Mouse (Mus musculus) midbrain, embryonic 15.5 days (tissue): Measurements from ENCODE around the gene Slc16a10. TPM values are rescaled to one million over a fixed set of nuclear protein-coding genes. Genes with fewer than 3 reads are reported as not detected.
A peak's percentile ranks its signal among the peaks of the same experiment; 100 is the strongest.

Experiments
- ATAC-seq: fragments of 200-750 bp; cut with Nextera tagmentation; replicated peaks from 2 replicates; pipeline ENCODE4 v1.8.0; 2017; ENCODE audit warnings: moderate TSS enrichment
- H3K27ac ChIP-seq: fragments of 300-500 bp; sonication (generic); 2 replicates; pipeline ENCODE4 v1.5.1; 2015; ENCODE audit warnings: mild to moderate bottlenecking, inconsistent platforms
- H3K27me3 ChIP-seq: fragments of 300-500 bp; sonication (generic); replicated peaks from 2 replicates; pipeline ENCODE4 v1.6.1; 2015; ENCODE audit warnings: inconsistent platforms
- H3K36me3 ChIP-seq: fragments of 300-500 bp; sonication (generic); replicated peaks from 2 replicates; pipeline ENCODE4 v1.6.1; 2015; ENCODE audit warnings: inconsistent platforms
- H3K4me1 ChIP-seq: fragments of 300-500 bp; sonication (generic); 2 replicates; pipeline ENCODE4 v1.6.1; 2015; ENCODE audit warnings: inconsistent platforms
- H3K4me2 ChIP-seq: fragments of 300-500 bp; sonication (generic); 2 replicates; pipeline ENCODE4 v1.6.1; 2015; ENCODE audit warnings: inconsistent platforms, mild to moderate bottlenecking, moderate library complexity
- H3K4me3 ChIP-seq: fragments of 300-500 bp; sonication (generic); 2 replicates; pipeline ENCODE4 v1.5.1; 2015; ENCODE audit warnings: mild to moderate bottlenecking, inconsistent platforms
- H3K9ac ChIP-seq: fragments of 300-500 bp; sonication (generic); 2 replicates; pipeline ENCODE4 v1.6.1; 2015; ENCODE audit warnings: mild to moderate bottlenecking, inconsistent platforms
- H3K9me3 ChIP-seq: fragments of 300-500 bp; sonication (generic); 2 replicates; pipeline ENCODE4 v1.6.1; 2016; ENCODE audit warnings: inconsistent platforms
- WGBS: fragments of 180-500 bp; shearing (Covaris S2); methylation state at CpG from one replicate; pipeline ENCODE4 v1.1.7; 2015; ENCODE audit warnings: mixed read lengths; 5-methylcytosine and 5-hydroxymethylcytosine counted together
- polyA plus RNA-seq: library from polyadenylated mRNA; unstranded; fragments of >200 nt; fragmentation: Nextera tagmentation; extraction: Ambion mirVana; gene quantifications from 2 replicates; pipeline ENCODE4 v1.2.1, GENCODE M21; 2015

The Slc16a10 gene
- polyA plus RNA-seq, 1 experiment from 2014 or later = 3.6 TPM

DNA sequence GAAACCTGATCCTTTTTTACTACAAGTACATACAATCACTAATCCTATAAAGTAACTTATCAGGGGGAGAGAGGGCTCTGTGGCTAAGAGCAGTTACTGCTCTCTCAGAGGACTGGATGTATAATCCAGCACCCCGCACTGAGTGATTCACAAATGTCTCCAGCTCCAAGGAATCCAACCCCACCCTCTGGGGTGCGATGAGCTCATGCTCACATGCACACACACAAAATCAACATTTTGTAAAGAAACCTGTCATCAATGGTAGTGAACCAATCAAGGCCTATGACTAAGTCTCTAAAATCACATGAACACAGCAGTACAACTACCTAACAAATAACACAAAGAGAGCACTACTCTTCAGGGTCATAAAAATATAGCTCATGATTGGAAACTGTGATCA, 47.3 kb downstream of the Slc16a10 start:
- Histone ChIP-seq H3K9ac (no peak overlapping the region), H3K27me3 (no peaks in the 10 kb centered on the region), H3K4me3 (no peak overlapping the region), H3K36me3 (no peaks in the 10 kb centered on the region), H3K4me2 (no peak overlapping the region), H3K27ac (no peak overlapping the region), H3K9me3 (no peaks in the 10 kb centered on the region), H3K4me1 (no peaks in the 10 kb centered on the region)
- WGBS = 78% methylated on average over 2 of the region's 2 CpGs
- ATAC-seq = no peak

DNA sequence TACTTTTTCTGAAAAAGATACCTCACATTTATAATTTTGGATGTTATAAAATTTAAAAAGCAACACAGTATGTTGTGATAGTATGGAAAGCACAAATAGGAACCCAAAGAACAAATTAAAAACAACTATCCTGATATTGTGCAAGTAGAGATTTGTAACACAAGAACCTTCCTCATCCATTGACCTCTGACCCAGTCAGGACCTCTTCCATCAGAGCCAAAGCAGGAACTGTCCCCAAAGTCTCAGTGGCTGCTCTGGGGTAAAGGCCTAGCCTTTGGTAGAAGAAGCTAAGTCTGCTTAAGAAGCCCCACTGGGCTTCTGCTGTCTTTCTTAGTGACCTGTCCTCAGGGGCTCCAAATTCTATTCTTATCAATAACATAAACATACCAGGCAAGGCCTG, 48.5 kb downstream of the Slc16a10 start:
- Histone ChIP-seq H3K4me1 (no peaks in the 10 kb centered on the region), H3K9ac (no peak overlapping the region), H3K27ac (no peak overlapping the region), H3K4me3 (no peak overlapping the region), H3K9me3 (no peaks in the 10 kb centered on the region), H3K4me2 (no peak overlapping the region), H3K36me3 (no peaks in the 10 kb centered on the region), H3K27me3 (no peaks in the 10 kb centered on the region)
- no peak for ATAC-seq

DNA sequence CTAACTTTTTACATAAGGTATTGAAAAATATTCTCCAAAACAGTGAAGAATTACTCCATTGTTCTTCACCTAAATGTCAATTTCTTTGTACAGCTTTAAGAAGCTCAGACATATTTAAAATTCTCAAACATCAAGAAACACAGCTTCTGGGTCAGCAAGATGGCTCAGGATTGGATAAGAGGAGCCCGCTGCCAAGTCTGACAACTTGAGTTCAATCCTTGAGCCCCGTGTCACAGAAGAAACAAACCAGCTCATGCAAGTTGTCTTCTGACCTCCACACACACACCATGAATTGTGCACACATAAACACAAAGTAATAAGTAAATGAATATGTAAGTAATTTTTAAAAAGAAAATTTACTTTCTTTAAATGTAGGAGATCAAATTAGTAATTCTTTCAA, 50.6 kb downstream of the Slc16a10 start:
- Histone ChIP-seq H3K4me2 (no peak overlapping the region), H3K27me3 (no peaks in the 10 kb centered on the region), H3K4me3 (no peak overlapping the region), H3K9ac (no peak overlapping the region), H3K36me3 (no peaks in the 10 kb centered on the region), H3K4me1 (no peaks in the 10 kb centered on the region), H3K27ac (no peak overlapping the region), H3K9me3 (no peaks in the 10 kb centered on the region)
- ATAC-seq = no peak
- 82% methylated on average over 2 of the region's 2 CpGs for WGBS

DNA sequence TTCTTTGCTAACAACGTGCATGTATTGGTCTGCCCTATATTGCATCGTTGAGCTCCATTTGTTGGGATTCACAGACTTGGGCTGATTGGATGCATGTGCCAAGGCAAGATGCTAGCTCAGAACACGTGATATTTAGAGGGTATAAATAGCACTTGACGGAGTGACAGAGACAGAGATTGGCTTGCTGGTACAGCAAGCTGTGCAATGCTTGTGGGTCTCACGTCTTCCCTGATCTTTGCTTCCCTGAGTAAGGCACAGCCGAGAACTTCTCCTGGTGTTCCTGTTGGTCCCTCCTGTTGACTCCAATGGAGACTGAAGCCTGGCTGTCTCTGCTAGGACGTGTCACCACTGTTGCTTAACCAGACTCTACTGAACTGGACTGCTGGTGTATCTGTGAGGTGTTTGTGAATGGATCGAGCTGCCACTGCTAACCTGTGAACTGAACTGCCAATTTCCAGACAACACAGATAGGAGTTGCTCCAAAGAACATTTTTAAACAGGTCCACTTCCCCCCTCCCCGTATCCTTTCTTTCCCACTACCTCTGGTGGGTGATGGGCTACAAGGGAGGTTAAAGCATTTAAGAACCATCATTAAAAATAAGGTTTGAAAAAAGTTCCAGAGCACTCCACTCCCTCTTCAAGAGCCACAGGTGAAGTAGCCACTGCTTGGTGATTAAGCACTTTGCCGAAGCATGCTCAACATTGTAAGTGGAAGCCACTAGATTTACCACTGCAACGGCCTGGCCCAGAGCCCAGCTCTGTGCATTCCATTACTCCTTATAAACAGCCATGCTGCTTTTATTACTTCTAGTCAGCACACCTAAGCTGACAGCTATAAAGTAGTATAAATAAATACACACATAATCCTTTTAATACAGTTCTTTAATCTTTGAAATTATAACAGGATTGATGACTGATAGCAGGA, 51.3 kb downstream of the Slc16a10 start:
- 90% methylated on average over 11 of the region's 11 CpGs for WGBS
- no peaks in the 10 kb centered on the region for H3K36me3 ChIP-seq
- H3K4me2 ChIP-seq = no peak overlapping the region
- no peak overlapping the region for H3K9ac ChIP-seq
- H3K9me3 ChIP-seq = no peaks in the 10 kb centered on the region
- no peak overlapping the region for H3K27ac ChIP-seq
- no peak for ATAC-seq
- no peak overlapping the region for H3K4me3 ChIP-seq
- H3K4me1 ChIP-seq = no peaks in the 10 kb centered on the region
- no peaks in the 10 kb centered on the region for H3K27me3 ChIP-seq

GRCm38 (mm10) chr10:40084332-40085093, 57.5 kb downstream of the Slc16a10 start:
- H3K9me3 ChIP-seq = no peaks in the 10 kb centered on the region
- no peak overlapping the region for H3K9ac ChIP-seq
- H3K4me3 ChIP-seq = no peak overlapping the region
- 64% methylated on average over 12 of the region's 12 CpGs for WGBS
- ATAC-seq = 0 out of 2 replicates have a peak, but pooled peaks have one; percentile 27
- H3K4me1 ChIP-seq = no peaks in the 10 kb centered on the region
- no peak overlapping the region for H3K27ac ChIP-seq
- H3K36me3 ChIP-seq = no peaks in the 10 kb centered on the region
- no peaks in the 10 kb centered on the region for H3K27me3 ChIP-seq
- no peak overlapping the region for H3K4me2 ChIP-seq

- Histone ChIP-seq H3K36me3 (no peaks in the 10 kb centered on the region), H3K27ac (no peak overlapping the region), H3K4me2 (no peak overlapping the region), H3K9me3 (no peaks in the 10 kb centered on the region), H3K4me3 (no peak overlapping the region), H3K27me3 (no peaks in the 10 kb centered on the region), H3K4me1 (no peaks in the 10 kb centered on the region), H3K9ac (no peak overlapping the region)
- 86% methylated on average over 4 of the region's 4 CpGs for WGBS
- ATAC-seq = no peak
Observed at GRCm38 (mm10) chr10:40083556-40083955, 58.5 kb downstream of the Slc16a10 start.

DNA sequence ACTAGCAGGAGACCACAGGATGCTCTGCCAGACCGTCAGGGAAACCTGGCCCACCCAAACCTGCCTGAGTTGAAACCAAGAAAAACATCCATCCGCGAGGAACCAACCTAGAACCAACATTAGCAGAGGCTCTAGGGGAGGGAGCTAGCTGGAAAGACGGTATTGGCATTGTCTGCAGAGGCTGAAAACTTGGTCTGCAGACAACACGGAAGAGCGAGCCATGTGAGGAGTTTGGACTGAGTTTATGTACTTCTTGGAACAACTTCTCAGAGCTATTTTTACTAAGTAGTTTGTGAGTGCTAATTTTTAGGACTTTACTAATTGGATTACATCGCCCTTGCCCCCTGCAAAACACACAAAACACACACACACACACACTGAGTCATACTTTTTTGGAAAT, 59.4 kb downstream of the Slc16a10 start:
- no peak overlapping the region for H3K9ac ChIP-seq
- ATAC-seq = no peak
- H3K4me3 ChIP-seq = no peak overlapping the region
- no peak overlapping the region for H3K4me2 ChIP-seq
- H3K9me3 ChIP-seq = no peaks in the 10 kb centered on the region
- 91% methylated on average over 7 of the region's 7 CpGs for WGBS
- H3K36me3 ChIP-seq = no peaks in the 10 kb centered on the region
- no peaks in the 10 kb centered on the region for H3K4me1 ChIP-seq
- no peaks in the 10 kb centered on the region for H3K27me3 ChIP-seq
- no peak overlapping the region for H3K27ac ChIP-seq

DNA sequence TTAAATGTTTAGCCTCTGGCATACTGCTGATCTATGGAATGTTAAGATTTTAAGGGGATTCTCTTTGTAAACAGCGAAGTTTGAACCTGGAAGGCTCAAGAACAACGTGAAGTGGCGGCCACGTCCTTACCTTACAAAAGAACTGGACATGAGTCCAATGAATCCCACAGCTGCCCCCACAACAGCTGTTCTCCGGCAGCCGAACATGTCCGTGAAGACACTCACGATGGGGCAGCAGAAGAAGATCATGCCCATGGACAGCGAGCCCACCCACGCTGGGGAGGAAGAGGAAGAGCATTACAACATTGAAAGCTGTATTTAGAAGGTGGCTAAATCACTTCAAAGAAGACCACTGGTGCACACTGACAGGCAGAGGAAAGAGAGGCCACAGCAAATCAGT, 61.5 kb downstream of the Slc16a10 start:
- no peak overlapping the region for H3K4me2 ChIP-seq
- no peak overlapping the region for H3K4me3 ChIP-seq
- no peaks in the 10 kb centered on the region; the same call in 1 of the 2 replicates for H3K4me1 ChIP-seq
- no peak overlapping the region for H3K9ac ChIP-seq
- 49% methylated on average over 10 of the region's 10 CpGs for WGBS
- H3K9me3 ChIP-seq = no peaks in the 10 kb centered on the region
- no peak overlapping the region for H3K27ac ChIP-seq
- no peak for ATAC-seq
- no peaks in the 10 kb centered on the region for H3K36me3 ChIP-seq
- no peaks in the 10 kb centered on the region for H3K27me3 ChIP-seq

DNA sequence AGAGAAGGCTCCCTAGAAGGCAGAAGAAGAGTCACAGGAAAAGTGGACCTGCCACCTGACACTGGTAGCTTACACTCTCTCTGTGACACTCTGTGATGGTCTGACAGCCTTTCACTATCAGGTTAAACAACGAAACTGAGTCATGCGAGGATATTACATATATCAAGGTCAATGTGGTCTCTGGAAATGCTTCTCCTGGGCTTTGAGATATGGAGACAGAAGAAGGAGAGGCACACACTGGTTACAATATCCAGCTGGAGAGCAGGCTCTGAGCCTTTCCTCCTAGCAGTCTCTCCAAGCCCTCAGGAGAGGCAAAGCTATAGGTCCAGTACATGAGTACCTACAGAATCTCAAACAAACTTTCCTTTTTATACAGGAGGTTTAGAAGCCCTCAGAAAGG, 62.8 kb downstream of the Slc16a10 start:
- 91% methylated on average over 2 of the region's 2 CpGs for WGBS
- no peak overlapping the region for H3K9ac ChIP-seq
- no peak overlapping the region for H3K4me3 ChIP-seq
- no peak for ATAC-seq
- H3K9me3 ChIP-seq = no peaks in the 10 kb centered on the region
- H3K4me2 ChIP-seq = no peak overlapping the region
- no peaks in the 10 kb centered on the region; the same call in 1 of the 2 replicates for H3K4me1 ChIP-seq
- no peak overlapping the region for H3K27ac ChIP-seq
- H3K36me3 ChIP-seq = no peaks in the 10 kb centered on the region
- no peaks in the 10 kb centered on the region for H3K27me3 ChIP-seq

- H3K36me3 ChIP-seq = no peaks in the 10 kb centered on the region
- no peaks in the 10 kb centered on the region for H3K9me3 ChIP-seq
- H3K4me3 ChIP-seq = no peak overlapping the region
- 84% methylated on average over 6 of the region's 6 CpGs for WGBS
- no peak overlapping the region for H3K27ac ChIP-seq
- no peak overlapping the region for H3K4me2 ChIP-seq
- H3K4me1 ChIP-seq = no peaks in the 10 kb centered on the region; the same call in 1 of the 2 replicates
- no peaks in the 10 kb centered on the region for H3K27me3 ChIP-seq
- no peak overlapping the region for H3K9ac ChIP-seq
- no peak for ATAC-seq
Observed at GRCm38 (mm10) chr10:40077960-40078353, 64.1 kb downstream of the Slc16a10 start.

DNA sequence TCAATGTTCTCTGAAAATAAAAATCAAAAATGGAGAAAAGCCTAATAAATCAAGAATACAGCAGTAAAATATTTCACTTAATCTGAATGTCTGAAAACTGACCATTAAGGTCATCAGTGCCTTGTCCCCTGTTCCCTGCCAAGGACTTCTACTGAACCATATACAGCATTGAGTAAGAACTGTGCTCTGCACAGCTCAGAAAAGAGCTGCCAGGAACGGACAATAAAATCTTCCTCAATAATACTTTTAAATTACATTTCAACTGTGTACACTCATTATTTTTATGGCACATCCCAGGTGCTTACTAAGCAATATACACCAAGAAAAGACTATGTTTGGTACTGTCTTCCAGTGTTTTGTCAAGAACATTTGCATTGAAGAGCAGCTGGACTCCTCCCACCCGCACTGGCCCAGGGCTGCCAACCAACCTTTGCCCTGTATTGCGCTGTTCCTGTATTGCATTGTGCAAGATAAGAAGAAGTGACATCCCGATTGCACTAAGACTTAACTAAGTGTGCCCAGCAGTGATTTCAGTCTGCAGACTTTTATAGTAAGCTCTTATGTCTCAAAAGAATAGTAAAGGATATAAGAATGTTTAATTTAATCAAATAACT, 64.6 kb downstream of the Slc16a10 start:
- ATAC-seq = no peak
- Histone ChIP-seq H3K36me3 (no peaks in the 10 kb centered on the region), H3K4me2 (no peak overlapping the region), H3K4me1 (no peaks in the 10 kb centered on the region; the same call in 1 of the 2 replicates), H3K9me3 (no peaks in the 10 kb centered on the region), H3K27me3 (no peaks in the 10 kb centered on the region), H3K4me3 (no peak overlapping the region), H3K27ac (no peak overlapping the region), H3K9ac (no peak overlapping the region)
- 88% methylated on average over 4 of the region's 4 CpGs for WGBS

- Histone ChIP-seq H3K4me3 (no peak overlapping the region), H3K9me3 (no peaks in the 10 kb centered on the region), H3K4me1 (no peaks in the 10 kb centered on the region; the same call in 1 of the 2 replicates), H3K9ac (no peak overlapping the region), H3K27ac (no peak overlapping the region), H3K27me3 (no peaks in the 10 kb centered on the region), H3K4me2 (no peak overlapping the region), H3K36me3 (no peaks in the 10 kb centered on the region)
- 89% methylated on average over 6 of the region's 6 CpGs for WGBS
- no peak for ATAC-seq
Observed at GRCm38 (mm10) chr10:40073608-40074007, 68.5 kb downstream of the Slc16a10 start.
